Mouse (Mus musculus) leukemia stem cell, adult 10-12 weeks (primary cell): ENCODE results near the gene Oasl1. TPM values are rescaled to one million over a fixed set of nuclear protein-coding genes. Genes with fewer than 3 reads are reported as not detected.

Experiments
- polyA plus RNA-seq: library from polyadenylated mRNA; stranded (reverse); fragments of >175 nt; gene quantifications from 2 replicates; pipeline ENCODE4 v1.2.3, GENCODE M21; 2012; ENCODE audit warnings: low replicate concordance

Oasl1 gene
- polyA plus RNA-seq, result 37.9 and 76.2 TPM in 2 replicates

GRCm38 (mm10) chr5:114922998-114923473, at the start of gene Oasl1:
Oasl1 (plus strand) TSS chr5:114923240.

GRCm38 (mm10) chr5:114896688-114897373, 26.2 kb upstream of the Oasl1 start, which contains the start of gene Oasl2:
Oasl2 (plus strand) TSS chr5:114896936.

GRCm38 (mm10) chr5:114942074-114942765, 19.2 kb downstream of the Oasl1 start, which contains the start of gene 2210016L21Rik:
2210016L21Rik (plus strand) TSS chr5:114942158.

GRCm38 (mm10) chr5:114970824-114971227, 47.8 kb downstream of the Oasl1 start, which contains the start of gene Hnf1a:
Hnf1a (minus strand) TSS chr5:114971094.

Other genes with a start within 250 kb of the Oasl1 start
- 39.7 and 55.5 TPM in 2 replicates for gene Gltp, start 232.3 kb upstream of the Oasl1 start, polyA plus RNA-seq
- gene Tchp, start 215.5 kb upstream of the Oasl1 start, polyA plus RNA-seq, result 10.7 and 24.2 TPM in 2 replicates
- 404 and 610 TPM in 2 replicates for gene Ankrd13a, start 148.6 kb upstream of the Oasl1 start, polyA plus RNA-seq
- 91.6 and 159 TPM in 2 replicates for gene Git2, start 147.7 kb upstream of the Oasl1 start, polyA plus RNA-seq
- 55.5 and 108 TPM in 2 replicates for gene 1500011B03Rik, start 99.8 kb upstream of the Oasl1 start, polyA plus RNA-seq
- not detected in 2 replicates for gene 4930519G04Rik, start 69.6 kb upstream of the Oasl1 start, polyA plus RNA-seq
- not detected in 2 replicates for gene Gm9936, start 64.6 kb upstream of the Oasl1 start, polyA plus RNA-seq
- gene Oasl2, start 26.3 kb upstream of the Oasl1 start, polyA plus RNA-seq, result 0.62 and 0.63 TPM in 2 replicates
- 43.8 and 58.4 TPM in 2 replicates for gene 2210016L21Rik, start 18.9 kb downstream of the Oasl1 start, polyA plus RNA-seq
- gene Hnf1a, start 47.9 kb downstream of the Oasl1 start, polyA plus RNA-seq, result 0.20 and 0.42 TPM in 2 replicates
- gene Sppl3, start 87.9 kb downstream of the Oasl1 start, polyA plus RNA-seq, result 22.8 and 50.6 TPM in 2 replicates
- gene Gm10401, start 175.1 kb downstream of the Oasl1 start, polyA plus RNA-seq, result not detected in 2 replicates
- 25.9 and 44.0 TPM in 2 replicates for gene Acads, start 196.1 kb downstream of the Oasl1 start, polyA plus RNA-seq
- gene Unc119b, start 211.7 kb downstream of the Oasl1 start, polyA plus RNA-seq, result 68.3 and 86.1 TPM in 2 replicates
- 33.4 and 81.7 TPM in 2 replicates for gene Mlec, start 234.9 kb downstream of the Oasl1 start, polyA plus RNA-seq